26 mouse cellular contexts compared by ENCODE assay signal in the genomic region with DNA sequence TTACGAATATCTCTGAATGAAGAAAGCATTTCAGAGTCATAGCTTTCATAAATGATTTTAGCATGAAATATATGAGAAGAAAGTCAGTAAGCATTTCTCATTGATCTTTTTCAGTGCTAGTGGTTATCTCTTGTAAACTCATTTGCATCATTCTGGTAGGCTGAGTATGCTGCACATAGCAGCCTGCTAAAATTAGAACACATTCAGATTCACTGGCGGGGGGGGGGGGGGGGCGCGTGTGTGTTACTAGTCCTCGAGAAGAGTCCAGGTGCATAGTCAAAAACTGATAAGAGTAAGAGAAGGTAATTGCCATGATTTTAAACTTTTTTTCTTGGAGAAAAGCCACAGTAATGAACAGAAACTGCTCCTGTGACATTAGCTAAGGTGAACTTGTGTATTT.
"Had no signal": no experiment of that assay in that cellular context is flagged by ENCODE, and none has a peak within 500 bp of the region (broad histone marks: within the 10 kb centered on the region; RNA-seq: fewer than 3 reads in every experiment).

No protein-coding gene starts in this region.

- H3K9me3 ChIP-seq: embryonic facial prominence, embryonic 10.5 days; embryonic facial prominence, embryonic 12.5 days; embryonic facial prominence, embryonic 15.5 days; forebrain, embryonic 10.5 days; forebrain, embryonic 12.5 days; forebrain, embryonic 13.5 days; forebrain, embryonic 15.5 days had no signal

- H3K27ac ChIP-seq: embryonic facial prominence, embryonic 10.5 days; embryonic facial prominence, embryonic 12.5 days; embryonic facial prominence, embryonic 13.5 days; embryonic facial prominence, embryonic 15.5 days; forebrain, embryonic 10.5 days; forebrain, embryonic 12.5 days; forebrain, embryonic 13.5 days; forebrain, embryonic 15.5 days; gastrocnemius, adult 2 months had no signal

- ATAC-seq: forebrain, embryonic 14.5 days; forebrain, embryonic 15.5 days; forebrain, embryonic 16.5 days; forebrain, postnatal 0 days had no signal

- H3K4me3 ChIP-seq: embryonic facial prominence, embryonic 10.5 days; embryonic facial prominence, embryonic 12.5 days; embryonic facial prominence, embryonic 13.5 days; embryonic facial prominence, embryonic 15.5 days; erythroblast, embryonic 14.5 days; forebrain, embryonic 10.5 days; forebrain, embryonic 12.5 days; forebrain, embryonic 13.5 days; forebrain, embryonic 15.5 days; gastrocnemius, adult 2 months had no signal

- H3K9ac ChIP-seq: embryonic facial prominence, embryonic 12.5 days; embryonic facial prominence, embryonic 13.5 days; embryonic facial prominence, embryonic 15.5 days; forebrain, embryonic 12.5 days; forebrain, embryonic 13.5 days; forebrain, embryonic 15.5 days; forebrain, postnatal 0 days had no signal

- H3K4me2 ChIP-seq: embryonic facial prominence, embryonic 12.5 days; embryonic facial prominence, embryonic 13.5 days; embryonic facial prominence, embryonic 15.5 days; forebrain, embryonic 12.5 days; forebrain, embryonic 13.5 days; forebrain, embryonic 15.5 days; heart, embryonic 11.5 days had no signal

- H3K4me1 ChIP-seq: embryonic facial prominence, embryonic 10.5 days; embryonic facial prominence, embryonic 12.5 days; embryonic facial prominence, embryonic 13.5 days; embryonic facial prominence, embryonic 15.5 days; forebrain, embryonic 10.5 days; forebrain, embryonic 12.5 days; forebrain, embryonic 13.5 days; forebrain, embryonic 15.5 days had no signal

- H3K36me3 ChIP-seq: embryonic facial prominence, embryonic 12.5 days had no signal

- DNase-seq: cerebellum, adult 9-10 months; cerebellum, adult 9-11 months; cerebellum, postnatal 10 days; cerebellum, postnatal 14 days; cerebellum, postnatal 25 days; cerebellum, postnatal 36 days; embryo, embryonic 11 days; forebrain, postnatal 0 days; gastrocnemius, adult 2 months; gastrocnemius, postnatal 10 days; gastrocnemius, postnatal 14 days; gastrocnemius, postnatal 25 days; gastrocnemius, postnatal 36 days; heart, adult 18-20 months had no signal

- H3K27me3 ChIP-seq: embryonic facial prominence, embryonic 12.5 days; embryonic facial prominence, embryonic 13.5 days; embryonic facial prominence, embryonic 15.5 days; forebrain, embryonic 12.5 days; forebrain, embryonic 13.5 days; forebrain, embryonic 15.5 days had no signal
